Mouse (Mus musculus): ENCODE measurements at regions not wholly inside any gene's neighbourhood (a gene's known extent, or its start where the extent isn't known, plus 50 kb on each side); places are given as distances from the start of the nearest gene placed in this dataset.

DNA sequence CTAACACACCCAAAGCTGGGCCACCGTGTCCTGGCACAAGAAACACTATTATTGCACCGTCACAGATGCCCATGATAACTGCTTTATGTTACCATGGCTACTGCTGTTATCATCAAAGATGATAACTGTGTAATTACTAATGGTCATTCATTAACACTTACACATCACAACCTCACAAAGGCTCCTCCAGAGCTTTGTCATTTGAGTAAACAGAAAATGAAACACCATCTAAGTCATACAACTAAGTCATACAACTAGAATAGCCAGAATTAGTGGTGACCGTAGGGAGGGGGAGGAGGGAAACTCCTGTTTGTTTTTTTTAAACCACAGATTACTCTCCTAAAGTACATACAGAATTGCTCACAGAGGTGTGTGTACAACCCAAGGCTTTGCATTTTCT, 111.4 kb upstream of the Ofcc1 start:
- no peak for DNase-seq

DNA sequence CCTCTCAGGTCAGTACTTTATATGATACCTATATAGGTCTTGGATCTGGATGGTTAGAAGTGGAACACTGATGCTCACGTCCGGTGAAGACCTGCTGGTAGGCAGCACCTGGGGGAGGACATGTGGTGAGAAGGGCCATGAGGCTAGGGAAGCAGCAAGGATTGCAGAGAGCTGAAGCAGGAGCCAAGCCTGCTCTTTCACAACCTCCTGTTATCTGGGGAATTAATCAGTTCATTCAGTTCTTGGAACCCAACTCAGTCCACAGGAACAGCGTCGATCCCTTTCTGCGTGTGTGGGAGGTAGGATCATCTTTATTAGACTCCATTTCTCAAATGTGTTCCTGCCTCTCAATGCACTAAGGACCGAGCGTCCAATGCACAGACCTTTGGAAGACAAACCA, 107.9 kb upstream of the Ofcc1 start:
- DNase-seq: no peak

DNA sequence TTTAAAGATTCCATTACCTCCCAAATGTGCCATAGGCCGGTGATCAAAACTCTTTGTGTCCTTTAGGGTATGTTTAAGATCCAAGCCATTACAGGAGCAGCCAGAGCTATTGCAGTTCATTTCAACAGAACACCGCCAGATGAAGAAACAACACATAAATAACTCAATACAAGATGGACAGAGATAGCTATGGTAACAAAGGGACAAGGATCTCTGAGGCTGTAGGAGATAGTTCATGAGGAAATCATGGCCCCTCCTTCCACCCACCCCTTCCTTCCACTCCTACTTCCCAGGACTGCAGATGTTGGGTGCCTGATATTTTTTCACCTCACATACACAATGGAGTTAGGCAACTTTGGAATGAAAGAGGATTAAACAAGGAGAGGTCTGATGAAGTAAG, 92.1 kb upstream of the Ofcc1 start:
- DNase-seq: no peak

DNA sequence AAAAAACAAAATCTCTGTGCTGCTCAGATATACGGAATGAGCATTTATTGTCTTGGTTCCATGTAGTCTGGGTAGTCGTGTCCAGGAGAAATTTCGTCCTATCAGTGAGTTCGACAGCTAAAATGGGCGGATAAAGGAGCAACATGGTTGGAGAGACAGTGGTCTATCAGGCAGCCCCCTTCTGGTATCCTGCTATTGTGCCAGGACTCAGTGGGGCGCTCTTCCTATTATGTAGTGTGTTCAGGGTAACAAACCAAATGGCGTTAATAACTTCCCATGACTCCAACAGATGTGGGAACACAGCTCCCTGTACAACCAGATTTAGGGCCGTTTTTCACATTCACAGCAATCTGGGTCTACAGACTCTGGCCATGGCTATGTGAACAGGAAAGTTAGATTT, 68.6 kb upstream of the Ofcc1 start:
- no peak for DNase-seq

DNA sequence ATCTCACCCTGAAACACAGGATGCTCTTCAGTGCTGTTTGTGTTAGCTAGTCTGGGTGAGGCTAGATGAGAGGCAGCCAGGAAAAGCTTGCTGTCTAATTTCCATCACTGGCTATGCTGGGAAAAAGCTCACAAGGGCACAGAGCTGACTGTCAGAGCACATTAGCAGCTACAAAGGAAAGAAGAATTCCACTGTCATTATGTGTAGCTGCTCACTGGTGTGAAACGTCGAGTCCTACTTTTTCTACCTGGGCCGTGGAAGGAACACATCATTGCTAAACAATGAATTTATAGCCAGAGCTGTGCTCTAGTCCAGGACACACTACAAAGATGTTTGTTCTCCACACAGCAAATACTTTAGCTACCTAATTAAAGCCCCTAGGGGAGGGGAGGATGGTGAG, 61.8 kb upstream of the Ofcc1 start:
- DNase-seq: no peak

DNA sequence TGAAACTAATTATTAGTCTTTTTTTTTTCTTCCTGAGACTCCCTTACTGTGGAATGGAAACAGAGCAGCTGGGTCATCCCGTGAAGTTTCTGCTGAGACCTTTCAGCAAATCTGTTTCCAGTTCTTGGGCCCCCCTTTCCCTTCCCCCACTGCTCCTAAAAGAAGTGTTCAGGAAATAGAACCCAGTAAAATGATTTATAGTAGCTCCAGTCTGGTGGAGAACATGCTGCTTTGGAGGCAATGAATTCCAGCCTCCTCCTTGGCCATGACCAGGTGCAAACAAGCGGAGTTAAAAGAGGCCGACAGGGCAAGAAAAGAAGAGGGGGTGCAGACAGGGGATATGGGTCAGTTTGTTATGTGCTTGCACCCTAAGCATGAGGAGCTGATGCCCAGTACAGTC, 56.6 kb upstream of the Ofcc1 start:
- DNase-seq: no peak

DNA sequence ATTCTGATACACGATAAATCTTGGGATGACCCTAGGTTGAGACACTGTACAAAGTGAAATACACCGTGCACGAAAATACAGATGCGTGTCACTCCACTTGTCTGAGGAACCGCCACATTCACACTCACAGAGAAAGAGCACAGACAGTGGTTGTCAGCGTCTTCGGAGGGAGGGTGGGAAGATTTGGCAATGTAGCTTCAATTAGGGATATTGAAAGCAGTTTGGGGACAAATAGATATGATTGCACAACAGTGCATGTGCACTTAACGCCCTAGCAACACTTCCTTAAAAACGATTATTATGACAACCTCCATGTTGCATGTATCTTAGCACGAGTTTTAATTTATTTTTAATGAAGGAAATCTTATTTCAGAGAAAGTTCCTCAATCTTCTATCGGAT, 51.8 kb upstream of the Ofcc1 start:
- DNase-seq: no peak

Measured in kidney, postnatal 10 days (tissue).